Mouse (Mus musculus) megakaryocyte, embryonic 14.5 days (primary cell): Measurements from ENCODE around the gene Dop1b.

Source experiments
- FLI1 ChIP-seq: IDR thresholded peaks from 2 replicates; pipeline ENCODE4 v1.6.1; 2012; ENCODE audit warnings: low read length, inconsistent platforms, mixed read lengths
- GATA1 ChIP-seq: IDR thresholded peaks from 3 replicates; pipeline ENCODE4 v1.6.1; 2012; ENCODE audit warnings: mixed read lengths, low read length, inconsistent platforms, borderline replicate concordance

DNA sequence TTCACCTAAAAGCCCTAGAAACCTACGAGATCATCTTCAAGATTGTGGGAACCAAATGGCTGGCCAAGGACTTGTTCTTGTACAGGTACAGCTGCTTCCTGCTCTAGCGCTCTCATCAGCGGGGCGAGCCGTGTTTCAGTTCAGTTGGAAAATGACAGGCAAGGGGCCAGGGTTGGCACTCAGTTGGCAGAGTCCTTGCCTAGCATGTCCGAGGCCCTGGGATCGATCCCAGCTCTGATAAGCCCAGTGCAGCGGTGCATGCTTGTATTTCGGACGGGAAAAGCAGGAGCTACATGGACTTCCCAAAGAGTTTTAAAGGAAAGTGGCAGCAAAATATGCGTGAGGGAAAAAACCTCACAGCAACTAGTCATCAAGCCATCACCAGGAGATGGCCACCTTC lies 27.5 kb downstream of the Dop1b start:
- TF ChIP-seq GATA1 (no peak), FLI1 (no peak)
